11 mouse cellular contexts compared by ENCODE assay signal in the genomic region with DNA sequence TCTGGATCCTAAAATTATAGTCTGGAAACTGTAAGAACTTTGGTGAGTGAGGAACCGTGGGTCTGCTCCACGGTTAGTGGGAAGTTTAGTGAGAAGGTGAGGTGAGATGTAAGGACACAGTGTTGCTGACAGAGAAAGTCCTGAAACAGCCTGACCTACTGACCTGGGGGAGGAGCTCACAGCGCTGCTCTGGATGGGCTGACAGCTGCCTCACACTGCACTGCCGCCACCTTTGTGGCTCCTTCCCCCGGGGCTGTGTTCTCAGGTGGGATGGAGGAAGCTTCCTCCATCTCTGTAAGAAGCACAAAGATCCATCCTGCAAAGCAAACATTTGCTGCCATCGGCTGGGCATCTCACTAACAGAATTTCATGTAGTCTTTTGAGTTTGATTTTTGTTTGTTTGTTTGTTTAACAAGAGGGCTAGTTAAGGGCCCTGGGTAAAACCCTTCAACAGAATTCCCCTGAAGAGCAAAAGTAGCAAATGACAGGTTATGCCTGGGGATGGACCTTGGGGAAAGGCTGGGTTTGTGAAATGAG. TPM values are rescaled to one million over a fixed set of nuclear protein-coding genes. Genes with fewer than 3 reads are reported as not detected.
DNase-seq lines count a peak whose midpoint lies in the region; ATAC-seq and TF ChIP-seq lines count a peak whose summit lies in the region.
"Had no signal": no experiment of that assay in that cellular context is flagged by ENCODE, and none has a peak within 500 bp of the region (broad histone marks: within the 10 kb centered on the region; RNA-seq: fewer than 3 reads in every experiment).

No protein-coding gene starts in this region.

- no peak for DNase-seq in forebrain, embryonic 14.5 days (ENCODE audit: low spot score)
- DNase-seq in layer of hippocampus, adult 2 months (ENCODE audit: low spot score in 2 of 2), result no peak
- DNase-seq in layer of hippocampus, adult 18-20 months (ENCODE audit: low spot score in 2 of 2), result no peak
- DNase-seq in embryo, embryonic 9.5 days (ENCODE audit: extremely low spot score), result peak; percentile 59
- DNase-seq in adrenal gland, adult 18-20 months (ENCODE audit: low spot score in 2 of 2), result no peak
- DNase-seq in right cerebral cortex, postnatal 4 days, result no peak
- DNase-seq: adrenal gland, postnatal 25 days; kidney, adult 18-20 months had no signal

- 26% methylated on average over 6 of the region's 6 CpGs for WGBS in forebrain, embryonic 14.5 days
- whole genome bisulfite sequencing in forebrain, embryonic 15.5 days, result 24% methylated on average over 6 of the region's 6 CpGs
- 14% methylated on average over 6 of the region's 6 CpGs for WGBS in limb, embryonic 15.5 days

- H3K4me3 ChIP-seq in forebrain, embryonic 14.5 days (ENCODE audit: low read depth, low read length), result no peak overlapping the region
- no peak overlapping the region for H3K4me3 ChIP-seq in forebrain, embryonic 15.5 days
- no peak overlapping the region for H3K4me3 ChIP-seq in layer of hippocampus, adult 2 months
- H3K4me3 ChIP-seq in limb, embryonic 15.5 days, result no peak overlapping the region

- H3K4me2 ChIP-seq in forebrain, embryonic 14.5 days (ENCODE audit: low read length), result peak overlapping the region; percentile 43; the same call in 1 of the 2 replicates
- H3K4me2 ChIP-seq in forebrain, embryonic 15.5 days (replicated peaks), result no peak overlapping the region
- H3K4me2 ChIP-seq in limb, embryonic 15.5 days, result 0 out of 2 replicates have a peak overlapping the region, but pooled peaks have one; percentile 34

- H3K27me3 ChIP-seq in forebrain, embryonic 14.5 days (replicated peaks; ENCODE audit: control insufficient read depth, insufficient read depth, low read length), result no peaks in the 10 kb centered on the region
- no peaks in the 10 kb centered on the region for H3K27me3 ChIP-seq in forebrain, embryonic 15.5 days
- H3K27me3 ChIP-seq in limb, embryonic 15.5 days, result no peaks in the 10 kb centered on the region

- no peak for TF ChIP-seq CTCF in layer of hippocampus, adult 2 months (conservative IDR thresholded peaks at IDR 0.05)

- no peaks in the 10 kb centered on the region for H3K36me3 ChIP-seq in forebrain, embryonic 14.5 days (ENCODE audit: control insufficient read depth, insufficient read depth, low read length)
- no peaks in the 10 kb centered on the region for H3K36me3 ChIP-seq in forebrain, embryonic 15.5 days
- H3K36me3 ChIP-seq in limb, embryonic 15.5 days, result no peaks in the 10 kb centered on the region

- H3K9ac ChIP-seq in forebrain, embryonic 14.5 days (ENCODE audit: low read length), result no peak overlapping the region
- no peak overlapping the region for H3K9ac ChIP-seq in forebrain, embryonic 15.5 days (replicated peaks)
- no peak overlapping the region for H3K9ac ChIP-seq in limb, embryonic 15.5 days

- no peak for ATAC-seq in forebrain, embryonic 14.5 days
- ATAC-seq in forebrain, embryonic 15.5 days (replicated peaks), result no peak
- no peak for ATAC-seq in limb, embryonic 15.5 days (ENCODE audit: insufficient number of reproducible peaks, low FRiP score, low TSS enrichment, low read depth)

- no peak overlapping the region for H3K27ac ChIP-seq in forebrain, embryonic 14.5 days (ENCODE audit: low read depth, low read length)
- H3K27ac ChIP-seq in forebrain, embryonic 15.5 days (replicated peaks), result no peak overlapping the region
- peak overlapping the region; percentile 84 for H3K27ac ChIP-seq in layer of hippocampus, adult 2 months
- no peak overlapping the region for H3K27ac ChIP-seq in limb, embryonic 15.5 days

- H3K9me3 ChIP-seq in forebrain, embryonic 14.5 days (replicated peaks; ENCODE audit: control insufficient read depth, low read length), result no peaks in the 10 kb centered on the region
- H3K9me3 ChIP-seq in forebrain, embryonic 15.5 days, result no peaks in the 10 kb centered on the region
- no peaks in the 10 kb centered on the region for H3K9me3 ChIP-seq in limb, embryonic 15.5 days

- peaks cover 5% of the 10 kb centered on the region; the same call in 1 of the 2 replicates for H3K4me1 ChIP-seq in forebrain, embryonic 14.5 days (ENCODE audit: control insufficient read depth, insufficient read depth, low read length)
- H3K4me1 ChIP-seq in forebrain, embryonic 15.5 days, result peaks cover 2% of the 10 kb centered on the region; the same call in 1 of the 2 replicates
- peaks cover 36% of the 10 kb centered on the region for H3K4me1 ChIP-seq in limb, embryonic 15.5 days

RNA-seq across cellular contexts. Expression of a gene that starts 58.8 kb away (rescaled TPM):
- polyA plus RNA-seq in forebrain, embryonic 14.5 days (2014; fragmentation: Nextera tagmentation; extraction: Ambion mirVana), result 55.3 and 60.4 TPM in 2 replicates
- 34.8 and 40.0 TPM in 2 replicates for polyA plus RNA-seq in forebrain, embryonic 15.5 days (2015; fragmentation: Nextera tagmentation; extraction: Ambion mirVana)
- total RNA-seq in layer of hippocampus, adult 2 months (2021), result 100 to 1,000 TPM; 111 to 113 TPM
- 100 to 1,000 TPM in 1 of 2 experiments, 10 to 100 TPM in 1; 98.2 to 115 TPM for total RNA-seq in layer of hippocampus, adult 18-20 months (2021)
- polyA plus RNA-seq in limb, embryonic 15.5 days (2015; fragmentation: Nextera tagmentation; extraction: Ambion mirVana), result 8.3 and 8.7 TPM in 2 replicates
- total RNA-seq in adrenal gland, adult 18-20 months (2021), result 10 to 100 TPM in 1 of 2 experiments, 1 to 10 TPM in 1; 6.3 to 13.1 TPM
- total RNA-seq: megakaryocyte, adult 5-6 weeks had no signal

Comparison
In these comparisons a context has a peak if more than half of its experiments do, and no peak if none do; other contexts are left out.
1. RNA of a gene that starts 58.8 kb away (total RNA-seq): 98.2 to 115 TPM in layer of hippocampus, adult 18-20 months and 111 to 113 TPM in layer of hippocampus, adult 2 months; 6.3 to 13.1 TPM in adrenal gland, adult 18-20 months; every median in the first group is over 4 times any median in the second.